Mouse (Mus musculus): Measurements from ENCODE around the gene Ube2n. TPM values are rescaled to one million over a fixed set of nuclear protein-coding genes. Genes with fewer than 3 reads are reported as not detected.
A peak's percentile ranks its signal among the peaks of the same experiment; 100 is the strongest.

Gene Ube2n
- polyA plus RNA-seq, 1 experiment from 2014 or later = 395 TPM

DNA sequence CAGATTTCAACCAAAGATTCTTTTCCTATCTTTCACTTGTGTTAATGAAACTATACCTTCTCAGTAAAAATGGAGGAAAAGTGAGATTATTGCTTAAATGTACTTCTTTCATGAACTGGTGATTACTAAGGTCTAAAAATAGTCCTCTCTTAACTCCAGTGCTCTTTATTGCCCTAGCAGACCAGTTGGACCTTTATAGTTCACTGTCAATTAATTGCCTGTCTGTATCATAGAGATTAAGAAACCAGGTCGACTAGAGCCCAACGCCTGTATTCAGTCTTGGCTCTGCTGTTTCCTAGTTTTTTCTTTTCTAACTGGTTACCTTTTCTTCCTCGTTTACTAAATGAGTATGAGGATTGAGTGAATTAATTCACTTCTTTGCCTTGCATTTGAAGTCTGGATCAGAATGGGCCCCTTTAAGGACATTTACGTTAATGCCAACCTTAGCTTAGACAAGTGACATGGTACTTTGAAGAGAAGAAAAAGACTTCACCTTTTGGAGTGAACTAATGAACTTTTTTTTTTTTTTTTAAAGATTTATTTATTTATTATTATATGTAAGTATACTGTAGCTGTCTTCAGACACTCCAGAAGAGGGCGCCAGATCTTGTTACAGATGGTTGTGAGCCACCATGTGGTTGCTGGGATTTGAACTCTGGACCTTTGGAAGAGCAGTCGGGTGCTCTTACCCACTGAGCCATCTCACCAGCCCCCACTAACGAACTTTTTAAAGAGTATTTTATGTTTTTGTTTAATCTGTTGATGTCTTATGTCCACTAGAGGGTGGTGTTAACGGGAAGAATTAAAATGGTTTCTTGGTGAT is 20.7 kb downstream of the Ube2n start:
- Histone ChIP-seq H3K4me2 (ENCODE audit: low read length) (no peak overlapping the region), H3K9ac (ENCODE audit: low read depth, low read length) (no peak overlapping the region), H3K4me1 (ENCODE audit: control insufficient read depth, insufficient read depth, low read depth, low read length) (peaks cover 2% of the 10 kb centered on the region; the same call in 1 of the 2 replicates), H3K36me3 (ENCODE audit: control insufficient read depth, insufficient read depth, low read length) (no peaks in the 10 kb centered on the region), H3K4me3 (ENCODE audit: low read length) (no peak overlapping the region), H3K9me3 (ENCODE audit: control insufficient read depth, low read length) (no peaks in the 10 kb centered on the region), H3K27me3 (replicated peaks; ENCODE audit: control insufficient read depth, insufficient read depth, low read length) (no peaks in the 10 kb centered on the region), H3K27ac (ENCODE audit: low read depth, low read length) (no peak overlapping the region)
- no peak for ATAC-seq
- 89% methylated on average over 8 of the region's 8 CpGs for WGBS

DNA sequence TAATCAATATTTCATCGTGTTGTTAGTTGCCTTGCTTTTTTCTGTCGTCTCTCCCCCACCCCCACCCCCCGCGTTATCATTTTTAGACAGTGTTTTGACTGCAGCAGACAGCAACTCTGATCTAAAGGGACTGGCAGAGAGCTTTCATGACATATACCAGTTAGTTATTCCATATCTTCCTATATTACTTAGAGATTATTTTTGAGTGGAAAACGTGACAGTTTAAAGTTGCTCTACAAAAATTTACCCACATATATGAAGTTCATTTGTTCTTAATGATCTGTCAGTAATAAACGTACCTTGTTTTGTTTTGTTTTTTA is 21.2 kb downstream of the Ube2n start:
- Histone ChIP-seq H3K4me3 (ENCODE audit: low read length) (no peak overlapping the region), H3K9ac (ENCODE audit: low read depth, low read length) (no peak overlapping the region), H3K27ac (ENCODE audit: low read depth, low read length) (no peak overlapping the region), H3K27me3 (replicated peaks; ENCODE audit: control insufficient read depth, insufficient read depth, low read length) (no peaks in the 10 kb centered on the region), H3K4me1 (ENCODE audit: control insufficient read depth, insufficient read depth, low read depth, low read length) (0 out of 2 replicates have a peak, but pooled peaks cover 2% of the 10 kb centered on the region), H3K9me3 (ENCODE audit: control insufficient read depth, low read length) (no peaks in the 10 kb centered on the region), H3K36me3 (ENCODE audit: control insufficient read depth, insufficient read depth, low read length) (no peaks in the 10 kb centered on the region), H3K4me2 (ENCODE audit: low read length) (no peak overlapping the region)
- WGBS = 90% methylated on average over 6 of the region's 6 CpGs
- no peak for ATAC-seq

DNA sequence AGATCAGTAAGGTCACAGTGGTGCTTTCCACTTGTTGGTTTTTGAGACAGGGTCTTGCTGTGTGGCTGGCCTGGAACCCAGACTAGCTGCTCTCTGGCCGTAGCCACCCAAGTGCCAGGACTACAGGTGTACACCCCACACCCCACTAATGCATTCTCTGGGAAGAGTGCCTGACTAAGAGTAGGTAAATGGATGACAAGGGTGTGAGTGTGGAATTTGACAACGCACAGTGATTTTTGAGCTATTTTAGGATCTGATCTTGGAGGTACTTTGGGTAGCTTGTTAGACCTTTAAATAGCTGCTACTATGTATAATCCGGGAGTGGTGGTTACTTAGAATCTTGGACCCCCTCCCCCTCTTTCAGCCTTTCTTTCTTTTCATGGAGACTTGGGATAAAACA is 24.3 kb downstream of the Ube2n start:
- WGBS = 89% methylated on average over 3 of the region's 3 CpGs
- H3K9ac ChIP-seq (ENCODE audit: low read depth, low read length) = no peak overlapping the region
- H3K4me2 ChIP-seq (ENCODE audit: low read length) = no peak overlapping the region
- no peaks in the 10 kb centered on the region for H3K4me1 ChIP-seq (ENCODE audit: control insufficient read depth, insufficient read depth, low read depth, low read length)
- H3K36me3 ChIP-seq (ENCODE audit: control insufficient read depth, insufficient read depth, low read length) = no peaks in the 10 kb centered on the region
- no peak overlapping the region for H3K27ac ChIP-seq (ENCODE audit: low read depth, low read length)
- H3K9me3 ChIP-seq (ENCODE audit: control insufficient read depth, low read length) = no peaks in the 10 kb centered on the region
- no peak; the same call in 1 of the 2 replicates for ATAC-seq
- H3K4me3 ChIP-seq (ENCODE audit: low read length) = no peak overlapping the region
- H3K27me3 ChIP-seq (replicated peaks; ENCODE audit: control insufficient read depth, insufficient read depth, low read length) = no peaks in the 10 kb centered on the region

DNA sequence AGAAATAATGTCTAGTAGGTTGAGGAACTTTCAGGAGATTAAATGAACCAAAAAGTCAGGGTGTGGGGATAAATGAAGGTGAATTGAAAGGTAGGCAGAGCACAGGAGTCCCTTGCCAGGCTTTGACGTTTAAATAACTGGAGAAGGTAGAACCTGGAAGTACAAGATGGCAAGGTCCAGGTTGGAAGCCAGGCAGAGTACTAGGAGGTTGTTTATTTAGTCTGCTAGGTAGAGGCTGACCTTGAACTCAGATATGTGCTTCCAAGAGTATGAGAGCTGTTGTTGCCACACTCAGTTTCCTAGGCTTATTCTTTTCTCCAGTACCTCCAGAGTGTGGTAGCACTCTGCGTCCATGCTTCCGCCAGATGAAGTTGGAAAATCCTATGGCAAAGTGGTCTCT is 24.9 kb downstream of the Ube2n start:
- Histone ChIP-seq H3K9ac (ENCODE audit: low read depth, low read length) (no peak overlapping the region), H3K4me3 (ENCODE audit: low read length) (no peak overlapping the region), H3K27me3 (replicated peaks; ENCODE audit: control insufficient read depth, insufficient read depth, low read length) (no peaks in the 10 kb centered on the region), H3K4me2 (ENCODE audit: low read length) (no peak overlapping the region), H3K4me1 (ENCODE audit: control insufficient read depth, insufficient read depth, low read depth, low read length) (no peaks in the 10 kb centered on the region), H3K9me3 (ENCODE audit: control insufficient read depth, low read length) (no peaks in the 10 kb centered on the region), H3K36me3 (ENCODE audit: control insufficient read depth, insufficient read depth, low read length) (no peaks in the 10 kb centered on the region), H3K27ac (ENCODE audit: low read depth, low read length) (no peak overlapping the region)
- WGBS = 88% methylated on average over 3 of the region's 3 CpGs
- ATAC-seq = no peak

DNA sequence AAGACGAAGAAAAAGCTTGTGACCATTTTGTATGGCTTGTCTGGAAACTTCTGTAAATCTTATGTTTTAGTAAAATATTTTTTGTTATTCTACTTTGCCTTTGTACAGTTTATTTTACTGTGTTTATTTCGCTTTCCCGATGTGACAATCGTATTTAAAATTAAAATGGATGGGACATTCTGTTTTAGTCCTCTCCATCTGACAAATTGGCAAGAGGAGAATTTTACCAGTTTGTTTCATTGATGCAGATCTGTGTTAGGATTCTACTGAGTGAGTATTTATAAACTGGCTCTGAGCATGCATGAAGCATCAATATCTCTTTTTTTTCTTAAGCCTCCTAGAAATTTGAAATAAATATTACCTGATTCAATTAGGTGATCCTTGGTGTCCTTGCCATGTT is 28.0 kb downstream of the Ube2n start:
- Histone ChIP-seq H3K9ac (ENCODE audit: low read depth, low read length) (no peak overlapping the region), H3K4me2 (ENCODE audit: low read length) (no peak overlapping the region), H3K4me1 (ENCODE audit: control insufficient read depth, insufficient read depth, low read depth, low read length) (no peaks in the 10 kb centered on the region), H3K4me3 (ENCODE audit: low read length) (no peak overlapping the region), H3K27me3 (replicated peaks; ENCODE audit: control insufficient read depth, insufficient read depth, low read length) (no peaks in the 10 kb centered on the region), H3K36me3 (ENCODE audit: control insufficient read depth, insufficient read depth, low read length) (peaks cover under 1% of the 10 kb centered on the region; the same call in 1 of the 2 replicates), H3K27ac (ENCODE audit: low read depth, low read length) (no peak overlapping the region), H3K9me3 (ENCODE audit: control insufficient read depth, low read length) (no peaks in the 10 kb centered on the region)
- 94% methylated on average over 4 of the region's 4 CpGs for WGBS
- ATAC-seq = no peak

DNA sequence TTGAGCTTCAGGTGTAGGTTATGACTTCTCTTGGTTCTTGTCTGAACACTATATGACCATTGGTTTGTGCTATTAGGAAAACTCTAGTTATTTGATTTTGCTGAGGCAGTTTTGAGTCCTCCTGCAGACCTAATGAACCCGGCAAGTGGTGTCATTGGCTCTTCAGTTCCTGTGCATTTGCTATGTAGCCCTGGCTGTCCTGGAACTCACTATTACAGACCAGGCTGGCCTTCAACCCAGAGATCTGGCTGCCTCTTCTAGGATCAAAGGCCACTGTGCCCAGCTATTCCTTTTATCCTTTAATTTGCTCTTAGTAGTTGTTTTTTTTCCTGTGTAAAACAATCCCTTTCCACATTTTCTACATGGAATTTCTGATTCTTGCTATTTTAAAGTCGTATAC is 28.4 kb downstream of the Ube2n start:
- Histone ChIP-seq H3K9me3 (ENCODE audit: control insufficient read depth, low read length) (no peaks in the 10 kb centered on the region), H3K4me1 (ENCODE audit: control insufficient read depth, insufficient read depth, low read depth, low read length) (no peaks in the 10 kb centered on the region), H3K4me3 (ENCODE audit: low read length) (no peak overlapping the region), H3K4me2 (ENCODE audit: low read length) (no peak overlapping the region), H3K9ac (ENCODE audit: low read depth, low read length) (no peak overlapping the region), H3K36me3 (ENCODE audit: control insufficient read depth, insufficient read depth, low read length) (peaks cover 4% of the 10 kb centered on the region; the same call in 1 of the 2 replicates), H3K27ac (ENCODE audit: low read depth, low read length) (no peak overlapping the region), H3K27me3 (replicated peaks; ENCODE audit: control insufficient read depth, insufficient read depth, low read length) (no peaks in the 10 kb centered on the region)
- 95% methylated on average over 2 of the region's 2 CpGs for WGBS
- ATAC-seq = no peak

DNA sequence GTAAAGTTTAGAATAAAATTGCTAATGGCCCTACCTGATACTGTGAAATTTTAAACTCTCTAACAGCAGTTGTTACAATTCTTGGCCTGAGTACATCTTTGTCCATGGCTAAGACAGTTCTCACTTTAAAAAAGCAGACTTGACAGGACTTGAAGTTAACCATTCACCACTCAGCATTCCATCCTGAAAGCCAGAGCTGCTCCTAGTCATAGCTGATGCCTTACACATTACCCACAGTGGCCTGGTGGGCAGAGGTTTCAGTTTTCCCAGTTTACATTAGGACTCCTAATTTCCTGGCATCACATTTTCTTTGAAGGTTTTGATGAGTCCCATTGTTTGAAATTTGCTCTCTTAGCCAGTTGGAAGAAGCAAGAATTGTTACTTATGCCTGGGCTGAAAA is 29.1 kb downstream of the Ube2n start:
- H3K27ac ChIP-seq (ENCODE audit: low read depth, low read length) = no peak overlapping the region
- no peaks in the 10 kb centered on the region for H3K27me3 ChIP-seq (replicated peaks; ENCODE audit: control insufficient read depth, insufficient read depth, low read length)
- no peak overlapping the region for H3K9ac ChIP-seq (ENCODE audit: low read depth, low read length)
- no peak overlapping the region for H3K4me2 ChIP-seq (ENCODE audit: low read length)
- H3K36me3 ChIP-seq (ENCODE audit: control insufficient read depth, insufficient read depth, low read length) = peaks cover 5% of the 10 kb centered on the region; the same call in 1 of the 2 replicates
- ATAC-seq = no peak
- no peaks in the 10 kb centered on the region for H3K4me1 ChIP-seq (ENCODE audit: control insufficient read depth, insufficient read depth, low read depth, low read length)
- no peak overlapping the region for H3K4me3 ChIP-seq (ENCODE audit: low read length)
- H3K9me3 ChIP-seq (ENCODE audit: control insufficient read depth, low read length) = no peaks in the 10 kb centered on the region

DNA sequence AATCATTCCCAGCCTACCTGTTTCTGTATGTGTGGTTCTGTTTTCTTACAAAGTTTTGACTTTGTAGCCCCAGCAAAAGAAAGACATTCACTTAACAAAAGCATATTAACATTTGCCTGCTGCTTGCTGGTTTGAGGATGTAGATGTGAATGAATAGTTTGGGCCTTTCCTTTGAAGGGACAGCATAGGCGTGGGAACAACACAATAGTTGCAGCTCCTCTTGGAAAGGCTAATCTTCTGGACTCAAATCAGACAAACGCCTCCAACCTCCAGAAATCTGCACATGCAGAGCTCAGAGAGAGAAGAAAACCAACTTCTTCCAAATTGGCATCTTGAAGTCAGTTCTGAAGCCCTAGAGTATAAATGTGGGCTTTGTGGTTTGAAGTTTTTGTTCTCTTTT is 29.7 kb downstream of the Ube2n start:
- H3K27ac ChIP-seq (ENCODE audit: low read depth, low read length) = no peak overlapping the region
- WGBS = 78% methylated on average over 2 of the region's 2 CpGs
- ATAC-seq = no peak

DNA sequence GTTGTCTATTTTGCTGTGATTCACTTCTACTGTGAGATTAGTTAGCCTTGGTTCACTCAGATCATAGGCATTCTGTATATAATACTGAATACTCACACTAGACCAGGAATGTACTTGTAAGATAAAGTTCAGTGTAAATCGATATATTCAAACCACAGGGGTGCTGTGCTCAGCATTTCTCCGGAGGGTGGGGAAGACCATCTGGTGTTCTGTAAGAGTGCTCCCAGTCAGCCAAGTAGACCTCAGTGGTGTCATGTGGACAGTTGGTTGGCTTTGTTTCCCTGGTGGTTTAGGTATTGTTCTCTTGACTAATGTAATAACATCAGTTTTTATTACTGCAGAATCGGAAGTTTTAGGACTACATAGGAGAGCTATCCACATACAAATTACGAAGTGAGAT is 30.1 kb downstream of the Ube2n start:
- 59% methylated on average over 4 of the region's 4 CpGs for WGBS
- Histone ChIP-seq H3K4me1 (ENCODE audit: control insufficient read depth, insufficient read depth, low read depth, low read length) (no peaks in the 10 kb centered on the region), H3K9me3 (ENCODE audit: control insufficient read depth, low read length) (no peaks in the 10 kb centered on the region), H3K27ac (ENCODE audit: low read depth, low read length) (no peak overlapping the region), H3K4me2 (ENCODE audit: low read length) (no peak overlapping the region), H3K27me3 (replicated peaks; ENCODE audit: control insufficient read depth, insufficient read depth, low read length) (no peaks in the 10 kb centered on the region), H3K4me3 (ENCODE audit: low read length) (no peak overlapping the region), H3K36me3 (ENCODE audit: control insufficient read depth, insufficient read depth, low read length) (peaks cover 5% of the 10 kb centered on the region; the same call in 1 of the 2 replicates), H3K9ac (ENCODE audit: low read depth, low read length) (no peak overlapping the region)
- peak; percentile 22; the same call in 1 of the 2 replicates for ATAC-seq

More for the DNA sequence above, 29.7 kb downstream of the Ube2n start:
- no peaks in the 10 kb centered on the region for H3K4me1 ChIP-seq (ENCODE audit: control insufficient read depth, insufficient read depth, low read depth, low read length)
- no peaks in the 10 kb centered on the region for H3K9me3 ChIP-seq (ENCODE audit: control insufficient read depth, low read length)
- no peak overlapping the region for H3K4me3 ChIP-seq (ENCODE audit: low read length)
- H3K27me3 ChIP-seq (replicated peaks; ENCODE audit: control insufficient read depth, insufficient read depth, low read length) = no peaks in the 10 kb centered on the region
- peaks cover 5% of the 10 kb centered on the region; the same call in 1 of the 2 replicates for H3K36me3 ChIP-seq (ENCODE audit: control insufficient read depth, insufficient read depth, low read length)
- no peak overlapping the region for H3K9ac ChIP-seq (ENCODE audit: low read depth, low read length)
- H3K4me2 ChIP-seq (ENCODE audit: low read length) = no peak overlapping the region

Measured in hindbrain, embryonic 16.5 days (tissue).